Mouse (Mus musculus): ENCODE data around the gene Gal3st1. TPM values are rescaled to one million over a fixed set of nuclear protein-coding genes. Genes with fewer than 3 reads are reported as not detected.

Gene Gal3st1
- polyA plus RNA-seq, 1 experiment, result 0.34 TPM

- Histone ChIP-seq H3K4me3 (ENCODE audit: extremely low read depth, insufficient read depth, insufficient read length) (no peak overlapping the region), H3K27me3 (ENCODE audit: control insufficient read depth, insufficient read depth, low read length) (no peaks in the 10 kb centered on the region), H3K36me3 (ENCODE audit: control insufficient read depth, insufficient read depth, low read length) (no peaks in the 10 kb centered on the region), H3K27ac (ENCODE audit: insufficient read depth, low read length) (no peak overlapping the region), H3K4me1 (ENCODE audit: control insufficient read depth, insufficient read depth, insufficient read length) (no peaks in the 10 kb centered on the region)
- TF ChIP-seq CTCF (IDR thresholded peaks at IDR 0.05; ENCODE audit: extremely low read depth, insufficient read depth, insufficient read length, insufficient replicate concordance), result no peak
- 87% methylated on average over 7 of the region's 7 CpGs for WGBS
- DNase-seq (ENCODE audit: low read depth in 1 of 2, low spot score in 2 of 2), result no peak
These were observed 50.0 kb downstream of the Gal3st1 start for GRCm38 (mm10) chr11:4033471-4033870.

- no peak for DNase-seq (ENCODE audit: low read depth in 1 of 2, low spot score in 2 of 2)
These were observed 50.7 kb downstream of the Gal3st1 start for GRCm38 (mm10) chr11:4034169-4034568.

GRCm38 (mm10) chr11:4035116-4035892 is 51.9 kb downstream of the Gal3st1 start:
- DNase-seq (ENCODE audit: low read depth in 1 of 2, low spot score in 2 of 2), result no peak
- Histone ChIP-seq H3K36me3 (ENCODE audit: control insufficient read depth, insufficient read depth, low read length) (no peaks in the 10 kb centered on the region), H3K27me3 (ENCODE audit: control insufficient read depth, insufficient read depth, low read length) (no peaks in the 10 kb centered on the region), H3K4me3 (ENCODE audit: extremely low read depth, insufficient read depth, insufficient read length) (no peak overlapping the region), H3K4me1 (ENCODE audit: control insufficient read depth, insufficient read depth, insufficient read length) (no peaks in the 10 kb centered on the region), H3K27ac (ENCODE audit: insufficient read depth, low read length) (no peak overlapping the region)
- TF ChIP-seq CTCF (IDR thresholded peaks at IDR 0.05; ENCODE audit: extremely low read depth, insufficient read depth, insufficient read length, insufficient replicate concordance) (no peak), POLR2A (IDR thresholded peaks at IDR 0.05; ENCODE audit: low read depth, low read length) (no peak)
- WGBS, result 74% methylated on average over 18 of the region's 18 CpGs

More at GRCm38 (mm10) chr11:4034169-4034568, 50.7 kb downstream of the Gal3st1 start:
- Histone ChIP-seq H3K36me3 (ENCODE audit: control insufficient read depth, insufficient read depth, low read length) (no peaks in the 10 kb centered on the region), H3K4me1 (ENCODE audit: control insufficient read depth, insufficient read depth, insufficient read length) (no peaks in the 10 kb centered on the region), H3K27ac (ENCODE audit: insufficient read depth, low read length) (no peak overlapping the region), H3K4me3 (ENCODE audit: extremely low read depth, insufficient read depth, insufficient read length) (no peak overlapping the region), H3K27me3 (ENCODE audit: control insufficient read depth, insufficient read depth, low read length) (no peaks in the 10 kb centered on the region)
- TF ChIP-seq CTCF (IDR thresholded peaks at IDR 0.05; ENCODE audit: extremely low read depth, insufficient read depth, insufficient read length, insufficient replicate concordance) (no peak), POLR2A (IDR thresholded peaks at IDR 0.05; ENCODE audit: low read depth, low read length) (no peak)
- 45% methylated on average over 4 of the region's 4 CpGs for WGBS

- Histone ChIP-seq H3K36me3 (ENCODE audit: control insufficient read depth, insufficient read depth, low read length) (no peaks in the 10 kb centered on the region), H3K4me1 (ENCODE audit: control insufficient read depth, insufficient read depth, insufficient read length) (no peaks in the 10 kb centered on the region), H3K27ac (ENCODE audit: insufficient read depth, low read length) (no peak overlapping the region), H3K27me3 (ENCODE audit: control insufficient read depth, insufficient read depth, low read length) (no peaks in the 10 kb centered on the region), H3K4me3 (ENCODE audit: extremely low read depth, insufficient read depth, insufficient read length) (no peak overlapping the region)
- TF ChIP-seq CTCF (IDR thresholded peaks at IDR 0.05; ENCODE audit: extremely low read depth, insufficient read depth, insufficient read length, insufficient replicate concordance) (no peak), POLR2A (IDR thresholded peaks at IDR 0.05; ENCODE audit: low read depth, low read length) (no peak)
- DNase-seq (ENCODE audit: low read depth in 1 of 2, low spot score in 2 of 2), result no peak
- WGBS, result 90% methylated on average over 6 of the region's 6 CpGs
These were observed 52.5 kb downstream of the Gal3st1 start for GRCm38 (mm10) chr11:4035916-4036315.

- WGBS, result 72% methylated on average over 9 of the region's 9 CpGs
- Histone ChIP-seq H3K36me3 (ENCODE audit: control insufficient read depth, insufficient read depth, low read length) (no peaks in the 10 kb centered on the region), H3K27me3 (ENCODE audit: control insufficient read depth, insufficient read depth, low read length) (no peaks in the 10 kb centered on the region), H3K4me3 (ENCODE audit: extremely low read depth, insufficient read depth, insufficient read length) (no peak overlapping the region), H3K27ac (ENCODE audit: insufficient read depth, low read length) (no peak overlapping the region), H3K4me1 (ENCODE audit: control insufficient read depth, insufficient read depth, insufficient read length) (no peaks in the 10 kb centered on the region)
- DNase-seq (ENCODE audit: low read depth in 1 of 2, low spot score in 2 of 2), result no peak
- TF ChIP-seq POLR2A (IDR thresholded peaks at IDR 0.05; ENCODE audit: low read depth, low read length) (no peak), CTCF (IDR thresholded peaks at IDR 0.05; ENCODE audit: extremely low read depth, insufficient read depth, insufficient read length, insufficient replicate concordance) (no peak)
These were observed 53.1 kb downstream of the Gal3st1 start for GRCm38 (mm10) chr11:4036365-4037084.

GRCm38 (mm10) chr11:4039951-4040350 is 56.5 kb downstream of the Gal3st1 start:
- Histone ChIP-seq H3K27me3 (ENCODE audit: control insufficient read depth, insufficient read depth, low read length) (no peaks in the 10 kb centered on the region), H3K36me3 (ENCODE audit: control insufficient read depth, insufficient read depth, low read length) (no peaks in the 10 kb centered on the region), H3K4me1 (ENCODE audit: control insufficient read depth, insufficient read depth, insufficient read length) (no peaks in the 10 kb centered on the region), H3K27ac (ENCODE audit: insufficient read depth, low read length) (no peak overlapping the region), H3K4me3 (ENCODE audit: extremely low read depth, insufficient read depth, insufficient read length) (no peak overlapping the region)
- 91% methylated on average over 4 of the region's 4 CpGs for WGBS
- TF ChIP-seq POLR2A (IDR thresholded peaks at IDR 0.05; ENCODE audit: low read depth, low read length) (no peak), CTCF (IDR thresholded peaks at IDR 0.05; ENCODE audit: extremely low read depth, insufficient read depth, insufficient read length, insufficient replicate concordance) (no peak)
- DNase-seq (ENCODE audit: low read depth in 1 of 2, low spot score in 2 of 2), result no peak
